Mouse (Mus musculus): ENCODE data around the gene Selenoh. TPM values are rescaled to one million over a fixed set of nuclear protein-coding genes. Genes with fewer than 3 reads are reported as not detected.

The Selenoh gene
- polyA plus RNA-seq, 1 experiment = 19.5 TPM

- Histone ChIP-seq H3K27me3 (ENCODE audit: control insufficient read depth) (no peaks in the 10 kb centered on the region), H3K9me3 (ENCODE audit: control insufficient read depth, low read length) (no peaks in the 10 kb centered on the region), H3K4me1 (ENCODE audit: control insufficient read depth) (peaks cover 2% of the 10 kb centered on the region; the same call in 1 of the 2 replicates), H3K4me3 (replicated peaks) (no peak overlapping the region), H3K36me3 (ENCODE audit: control insufficient read depth) (peaks cover 31% of the 10 kb centered on the region)
- TF ChIP-seq TAL1 (IDR thresholded peaks at IDR 0.05; ENCODE audit: low read length) = no peak
- TF ChIP-seq GATA1 (IDR thresholded peaks at IDR 0.05; ENCODE audit: low read length) = no peak
Measured at GRCm38 (mm10) chr2:84624201-84624600, 46.4 kb downstream of the Selenoh start.

- Histone ChIP-seq H3K4me1 (ENCODE audit: control insufficient read depth) (peaks cover 2% of the 10 kb centered on the region; the same call in 1 of the 2 replicates), H3K27me3 (ENCODE audit: control insufficient read depth) (no peaks in the 10 kb centered on the region), H3K9me3 (ENCODE audit: control insufficient read depth, low read length) (no peaks in the 10 kb centered on the region), H3K4me3 (replicated peaks) (no peak overlapping the region), H3K36me3 (ENCODE audit: control insufficient read depth) (peaks cover 33% of the 10 kb centered on the region)
- TF ChIP-seq TAL1 (IDR thresholded peaks at IDR 0.05; ENCODE audit: low read length) (no peak), GATA1 (IDR thresholded peaks at IDR 0.05; ENCODE audit: low read length) (no peak)
Measured at GRCm38 (mm10) chr2:84623428-84624119, 47.0 kb downstream of the Selenoh start.

GRCm38 (mm10) chr2:84622668-84623067 lies 47.9 kb downstream of the Selenoh start:
- Histone ChIP-seq H3K27me3 (ENCODE audit: control insufficient read depth) (no peaks in the 10 kb centered on the region), H3K36me3 (ENCODE audit: control insufficient read depth) (peaks cover 34% of the 10 kb centered on the region), H3K9me3 (ENCODE audit: control insufficient read depth, low read length) (no peaks in the 10 kb centered on the region), H3K4me1 (ENCODE audit: control insufficient read depth) (peaks cover 3% of the 10 kb centered on the region), H3K4me3 (replicated peaks) (no peak overlapping the region)
- TF ChIP-seq GATA1 (IDR thresholded peaks at IDR 0.05; ENCODE audit: low read length) (no peak), TAL1 (IDR thresholded peaks at IDR 0.05; ENCODE audit: low read length) (no peak)

GRCm38 (mm10) chr2:84619646-84620340 lies 50.8 kb downstream of the Selenoh start:
- Histone ChIP-seq H3K4me1 (ENCODE audit: control insufficient read depth) (peaks cover 5% of the 10 kb centered on the region), H3K9me3 (ENCODE audit: control insufficient read depth, low read length) (no peaks in the 10 kb centered on the region), H3K36me3 (ENCODE audit: control insufficient read depth) (peaks cover 59% of the 10 kb centered on the region), H3K4me3 (replicated peaks) (no peak overlapping the region), H3K27me3 (ENCODE audit: control insufficient read depth) (no peaks in the 10 kb centered on the region)
- TF ChIP-seq GATA1 (IDR thresholded peaks at IDR 0.05; ENCODE audit: low read length) = no peak
- TF ChIP-seq TAL1 (IDR thresholded peaks at IDR 0.05; ENCODE audit: low read length) = no peak

Other genes starting within 250 kb of the Selenoh start
- not detected in 2 replicates for gene Calcrl, start 245.4 kb downstream of the Selenoh start, polyA plus RNA-seq (2012)
- gene Tfpi, start 194.0 kb downstream of the Selenoh start, polyA plus RNA-seq (2012) = 0.09 TPM in 1 of 2 replicates, not detected in the other
- gene Ctnnd1, start 20.0 kb downstream of the Selenoh start, polyA plus RNA-seq (2012) = 0.23 and 0.29 TPM in 2 replicates
- not detected in 2 replicates for gene Btbd18, start 11.7 kb downstream of the Selenoh start, polyA plus RNA-seq (2012)
- gene Gm28635, start 7.3 kb upstream of the Selenoh start, polyA plus RNA-seq (2012) = not detected in 2 replicates
- gene Med19, start 7.6 kb upstream of the Selenoh start, polyA plus RNA-seq (2012) = 3.0 and 3.1 TPM in 2 replicates
- gene Tmx2, start 8.4 kb upstream of the Selenoh start, polyA plus RNA-seq (2012) = 0.56 and 0.83 TPM in 2 replicates
- 5.5 and 5.9 TPM in 2 replicates for gene Zdhhc5, start 44.4 kb upstream of the Selenoh start, polyA plus RNA-seq (2012)
- gene Clp1, start 56.6 kb upstream of the Selenoh start, polyA plus RNA-seq (2012) = 0.18 and 0.22 TPM in 2 replicates
- 145 and 156 TPM in 2 replicates for gene Ypel4, start 63.3 kb upstream of the Selenoh start, polyA plus RNA-seq (2012)
- 0.10 and 0.76 TPM in 2 replicates for gene Gm19426, start 72.9 kb upstream of the Selenoh start, polyA plus RNA-seq (2012)
- not detected in 2 replicates for gene Serping1, start 104.7 kb upstream of the Selenoh start, polyA plus RNA-seq (2012)
- gene Ube2l6, start 128.1 kb upstream of the Selenoh start, polyA plus RNA-seq (2012) = 9.9 and 22.9 TPM in 2 replicates
- gene Smtnl1, start 151.9 kb upstream of the Selenoh start, polyA plus RNA-seq (2012) = 0.08 and 0.09 TPM in 2 replicates
- gene Timm10, start 156.2 kb upstream of the Selenoh start, polyA plus RNA-seq (2012) = 0.90 and 0.99 TPM in 2 replicates
- 20.3 and 29.2 TPM in 2 replicates for gene Slc43a1, start 168.1 kb upstream of the Selenoh start, polyA plus RNA-seq (2012)
- gene Rtn4rl2, start 215.9 kb upstream of the Selenoh start, polyA plus RNA-seq (2012) = not detected in 2 replicates

Data from erythroblast, embryonic 14.5 days (primary cell).